Mouse (Mus musculus) frontal cortex, postnatal 14 days (tissue): ENCODE measurements at regions not wholly inside any gene's neighbourhood (a gene's known extent, or its start where the extent isn't known, plus 50 kb on each side); places are given as distances from the start of the nearest gene placed in this dataset.

Source experiments
- DNase-seq, 2 experiments: peaks; one replicate each; pipeline ENCODE4 v3.0.0; 2022; ENCODE audit warnings: low spot score in 2 of 2

DNA sequence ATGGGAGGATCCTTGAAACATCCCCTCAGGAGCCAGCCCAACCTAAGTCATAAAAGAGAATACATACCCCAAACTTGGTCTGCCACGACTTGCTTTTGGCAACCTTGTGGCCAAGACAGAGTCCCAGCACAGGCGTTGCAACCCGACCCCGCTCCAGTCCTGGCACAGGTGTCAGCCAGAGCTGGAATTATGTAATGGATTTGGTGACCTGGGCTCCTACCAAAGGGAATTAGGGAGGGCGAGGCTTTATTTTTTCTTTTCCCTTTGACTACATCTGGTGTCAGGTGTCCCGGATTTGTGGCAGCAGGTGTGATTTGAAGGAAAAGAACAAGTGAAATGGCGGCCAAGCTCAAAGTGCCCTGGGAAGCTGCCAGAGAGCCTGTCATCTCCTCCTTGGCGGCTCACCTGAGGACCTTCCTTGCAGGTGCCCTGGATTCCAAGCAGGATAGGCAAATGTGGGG, 212.9 kb downstream of the Mef2c start:
- DNase-seq = no peak

DNA sequence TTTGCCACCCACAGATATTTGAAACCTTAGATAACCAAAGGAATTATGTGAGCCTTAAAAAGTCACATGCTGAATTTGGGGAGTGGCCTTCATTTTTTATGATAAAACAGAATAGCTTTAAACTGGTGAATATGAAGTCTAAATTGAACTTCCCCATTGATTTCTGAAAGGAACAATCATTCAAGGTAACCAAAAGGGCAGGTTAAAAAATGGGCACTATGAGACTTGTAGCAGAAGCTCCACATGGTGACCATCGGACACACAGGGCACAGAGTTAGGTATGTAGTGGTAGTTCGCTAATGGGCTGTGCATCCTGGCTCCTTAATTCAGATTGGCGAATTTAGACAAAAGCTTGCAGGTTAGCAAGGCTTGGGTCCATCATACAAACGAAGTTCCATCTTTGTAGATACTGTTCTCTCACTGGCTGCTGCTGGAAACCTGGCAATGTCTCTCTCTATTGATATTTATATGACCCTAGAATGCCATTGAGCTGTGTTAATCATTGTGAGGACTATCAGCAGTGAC, 213.9 kb downstream of the Mef2c start:
- no peak for DNase-seq

DNA sequence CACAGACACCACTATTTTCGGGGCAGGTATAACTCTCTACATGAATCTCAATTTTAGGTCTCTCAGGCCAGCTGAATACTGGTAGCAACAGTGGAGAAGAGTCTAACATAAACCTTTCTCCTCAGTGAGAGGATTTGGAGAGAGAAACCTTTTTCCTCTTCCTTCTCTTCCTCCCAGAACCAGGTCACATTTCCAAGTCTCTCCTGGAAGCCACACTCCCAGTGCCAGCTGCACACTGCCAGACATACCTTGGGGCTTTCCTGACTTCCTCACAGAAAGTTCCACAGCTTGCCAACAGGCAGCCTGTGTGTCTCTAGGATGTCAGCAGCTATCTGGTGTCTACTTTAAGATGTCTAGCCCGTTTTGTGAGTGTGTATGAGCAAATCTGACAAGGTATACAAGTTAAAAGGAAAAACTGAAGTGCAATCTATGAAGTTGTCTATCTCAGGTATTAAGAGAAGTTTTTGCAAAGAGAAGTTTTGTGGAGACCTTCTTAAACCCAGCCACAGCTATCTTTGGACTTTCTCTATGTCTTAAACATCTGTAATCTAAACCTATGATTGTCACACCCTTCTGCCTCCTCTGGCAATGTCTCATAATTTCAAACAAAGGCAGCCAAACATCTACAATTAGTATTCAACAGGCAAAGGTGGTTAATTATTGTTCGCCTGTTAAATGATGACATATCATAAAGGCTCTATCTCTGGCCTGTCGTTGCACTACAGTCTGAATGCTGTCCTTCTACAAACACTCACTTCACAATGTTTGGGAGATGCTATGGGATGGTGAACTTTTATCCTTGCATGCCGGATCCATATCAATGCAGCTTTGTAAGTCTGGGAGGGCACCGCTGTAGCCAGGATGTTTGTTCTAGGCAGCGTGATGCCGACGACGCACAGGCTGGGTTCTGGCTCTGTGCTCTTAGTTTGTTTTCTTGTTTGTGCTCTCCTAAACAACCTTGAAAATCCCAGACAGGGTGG, 214.9 kb downstream of the Mef2c start:
- DNase-seq = no peak

DNA sequence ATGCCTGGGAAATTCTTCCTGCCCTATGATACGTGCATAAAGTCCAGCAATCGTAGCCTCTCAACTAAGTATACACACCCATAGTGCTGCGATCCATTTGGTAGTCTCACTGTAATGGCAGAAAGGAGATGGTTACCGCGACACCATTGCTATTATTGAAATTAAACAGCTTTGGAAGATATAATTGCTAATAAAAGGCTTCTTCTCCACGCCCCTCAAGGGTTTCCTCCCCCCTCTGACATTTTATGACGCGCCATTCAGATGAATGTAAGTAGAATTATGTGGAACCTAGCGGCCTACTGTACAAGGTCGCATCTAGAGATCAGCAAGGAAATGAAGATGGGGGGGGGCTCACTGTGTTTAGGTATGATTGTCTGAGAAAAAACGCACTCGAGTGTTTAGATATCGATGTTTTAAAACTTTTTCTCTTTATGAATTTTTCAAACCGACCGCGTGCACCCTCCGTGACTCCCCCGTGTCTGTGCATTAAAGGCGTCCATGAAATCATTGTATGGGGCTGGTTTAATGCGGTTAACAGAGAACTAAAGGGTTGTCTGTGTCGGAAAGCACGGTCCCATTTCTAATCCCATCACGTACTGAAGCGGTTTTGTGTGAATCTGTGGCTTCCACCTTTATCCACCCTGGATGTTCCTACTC, 215.9 kb downstream of the Mef2c start:
- no peak for DNase-seq

DNA sequence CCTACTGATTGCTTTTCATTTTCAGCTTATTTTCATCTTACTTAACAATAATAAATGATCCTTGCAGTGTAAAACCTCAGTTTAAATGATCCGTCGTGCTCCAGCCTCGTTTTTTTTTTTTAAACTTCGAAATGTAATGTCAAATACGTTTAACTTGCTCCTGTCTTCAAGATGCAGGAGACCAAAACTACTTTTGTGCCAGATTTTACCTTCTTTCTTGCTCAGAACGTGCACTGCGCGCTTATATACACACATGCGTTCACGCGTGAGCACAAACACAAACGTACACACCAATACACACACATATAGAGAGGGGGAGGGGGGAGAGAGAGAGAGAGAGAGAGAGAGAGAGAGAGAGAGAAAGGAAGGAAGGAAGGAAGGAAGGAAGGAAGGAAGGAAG, 216.5 kb downstream of the Mef2c start:
- no peak for DNase-seq

DNA sequence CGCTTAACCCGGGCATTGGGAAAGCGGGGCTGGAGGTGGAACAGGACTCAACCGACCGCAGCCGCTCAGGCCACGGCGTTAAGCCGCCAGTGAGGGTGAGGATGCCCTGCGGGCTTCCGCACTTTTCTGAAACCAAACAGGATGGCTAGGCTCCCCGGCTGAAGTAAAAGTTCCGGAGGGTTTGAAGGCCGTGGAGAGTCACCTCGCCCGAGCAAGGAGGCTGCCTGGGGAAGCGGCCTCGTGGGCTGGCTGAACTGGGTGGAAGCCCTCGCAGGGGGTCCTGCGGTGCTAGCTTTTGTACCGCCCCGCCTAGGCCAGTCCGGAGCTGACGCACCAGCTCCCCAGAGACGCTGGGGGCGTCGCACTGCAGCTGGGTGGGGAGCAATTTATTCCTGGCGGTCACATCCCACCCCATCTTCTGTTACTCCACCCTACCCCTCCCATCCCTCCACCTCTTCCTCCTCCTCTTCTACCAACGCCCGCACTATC, 217.1 kb downstream of the Mef2c start:
- peak in 1 of 2 experiments; percentile 76 for DNase-seq

DNA sequence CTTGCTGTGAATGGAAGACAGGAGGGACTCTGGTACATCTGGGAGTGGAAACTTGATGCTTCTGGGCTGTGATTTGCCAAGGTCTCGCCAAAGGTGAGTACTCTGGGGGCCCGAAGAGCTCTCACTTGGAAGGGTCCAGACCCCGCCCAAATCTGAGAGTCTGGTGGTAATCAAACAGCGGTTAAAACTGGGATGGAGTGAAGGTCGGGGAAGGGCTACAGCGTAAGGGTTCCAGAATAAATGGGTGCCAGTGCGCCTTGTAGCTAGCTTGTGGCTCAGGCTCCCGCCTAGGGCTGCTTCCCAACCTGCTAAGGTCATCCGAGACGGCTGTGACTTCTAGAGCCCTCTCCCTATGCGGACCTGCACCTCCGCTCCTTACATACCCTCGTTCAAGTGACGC, 217.7 kb downstream of the Mef2c start:
- DNase-seq = no peak

DNA sequence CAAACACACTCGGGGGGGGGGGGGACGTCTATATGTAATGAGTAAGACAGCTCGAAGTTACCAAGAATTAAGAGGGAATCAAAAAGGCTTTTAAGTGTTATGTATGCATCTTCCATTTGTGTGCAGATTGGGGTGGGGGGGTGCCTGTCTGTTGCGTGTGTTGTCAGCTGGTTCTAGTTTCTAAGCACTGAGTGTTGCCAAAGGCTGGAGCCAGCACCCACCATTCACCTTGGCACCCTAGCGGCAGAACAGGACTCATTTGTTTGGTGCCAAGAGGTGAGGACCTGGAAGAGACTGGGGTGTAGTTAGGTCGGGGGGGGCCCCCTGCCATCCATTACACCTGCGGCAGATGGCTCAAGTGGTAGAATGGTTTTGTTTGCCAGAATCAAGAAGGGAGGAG, 218.4 kb downstream of the Mef2c start:
- no peak for DNase-seq

DNA sequence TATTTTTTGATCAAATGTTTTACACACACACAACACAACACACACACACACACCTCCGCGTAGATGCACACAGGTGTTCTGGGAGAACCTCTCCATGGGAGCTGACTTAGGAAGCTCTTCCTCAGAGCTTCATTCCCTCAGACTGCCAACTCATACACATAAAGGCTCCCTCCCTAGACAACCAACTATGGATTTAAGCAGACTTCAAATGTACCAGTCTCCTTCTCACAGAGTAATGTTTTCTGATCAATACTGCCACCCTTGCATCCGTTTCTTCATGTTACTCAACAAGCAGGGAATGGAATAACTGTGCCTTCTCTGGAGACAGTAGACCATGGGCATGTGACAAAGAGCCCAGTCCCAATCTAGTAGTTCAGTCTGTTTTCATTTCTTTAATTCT, 219.0 kb downstream of the Mef2c start:
- no peak for DNase-seq

DNA sequence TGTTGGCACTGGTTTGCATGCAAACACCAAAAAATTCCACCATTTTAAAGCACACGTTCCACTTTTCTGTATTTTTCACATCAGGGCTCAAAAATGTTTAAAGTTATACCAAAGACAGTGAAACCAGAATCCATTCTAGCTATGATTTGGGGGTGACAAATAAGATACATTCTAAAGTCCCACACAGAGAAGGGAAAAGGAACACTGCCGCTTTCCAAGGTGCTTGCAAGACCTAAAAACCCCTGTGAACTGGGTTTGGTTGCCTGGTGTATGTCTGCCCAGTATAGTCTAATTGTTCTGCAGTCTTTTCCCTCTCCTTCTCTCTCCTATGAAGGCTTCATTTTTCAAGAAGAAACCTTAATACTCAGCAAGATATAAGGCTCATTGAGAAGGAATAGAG, 219.6 kb downstream of the Mef2c start:
- DNase-seq = no peak

DNA sequence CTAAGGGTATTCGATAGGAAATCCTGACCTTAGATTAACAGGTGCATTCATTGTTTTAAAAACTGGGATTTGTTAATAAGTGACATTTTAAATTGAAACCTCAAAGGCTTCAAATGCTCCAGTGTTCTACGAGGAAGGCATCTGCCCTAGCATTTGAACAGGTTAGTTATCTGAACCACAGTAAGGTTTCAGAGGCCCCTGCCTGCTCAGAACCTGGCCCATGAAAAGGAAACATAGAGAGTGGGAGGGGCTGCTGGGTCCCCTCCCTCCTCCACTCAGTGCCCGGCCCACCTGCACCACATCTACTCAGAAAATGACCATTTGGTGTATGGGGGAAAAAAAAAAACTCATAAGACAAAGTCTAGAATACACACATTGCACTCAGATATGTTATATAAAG, 220.4 kb downstream of the Mef2c start:
- DNase-seq = no peak

DNA sequence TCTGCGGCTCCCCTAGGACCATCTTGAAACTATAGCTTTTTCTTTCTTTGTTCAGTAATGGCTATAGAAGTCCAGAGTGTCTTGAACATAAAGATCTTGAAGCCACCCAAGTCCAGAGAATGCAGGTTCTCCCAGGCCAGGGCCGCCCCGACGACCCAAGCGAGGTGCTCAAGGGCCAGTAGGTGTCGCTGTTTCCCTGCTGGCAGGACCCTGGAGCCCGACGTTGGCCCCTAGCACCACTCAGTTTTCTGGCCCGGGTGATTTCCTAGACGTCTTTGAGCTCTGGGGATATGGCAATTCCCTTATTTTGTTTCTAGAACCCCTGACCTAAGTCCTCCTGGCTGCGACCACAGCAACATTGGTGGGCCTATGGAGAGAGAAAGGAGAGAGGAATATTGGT, 221.2 kb downstream of the Mef2c start:
- DNase-seq = peak in 1 of 2 experiments; percentile 78

DNA sequence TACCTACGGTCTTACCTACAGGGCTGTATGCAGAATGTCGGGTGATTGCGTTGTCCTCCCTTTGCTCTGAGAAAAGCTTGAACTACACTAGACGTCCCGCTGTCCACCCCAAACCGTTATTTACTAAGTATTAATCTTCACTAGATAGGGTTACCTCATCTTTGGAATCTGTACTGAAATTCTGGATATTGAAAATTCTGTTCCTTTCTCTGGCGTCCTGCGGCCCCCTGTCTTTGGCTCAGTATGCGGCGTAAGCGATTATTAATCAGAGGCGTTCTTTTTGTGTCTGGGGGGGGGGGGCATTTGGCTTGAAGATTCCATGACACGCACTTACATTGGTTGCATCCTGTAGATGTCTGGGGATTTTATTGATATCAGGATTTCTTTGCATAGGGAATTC, 222.0 kb downstream of the Mef2c start:
- DNase-seq = no peak

DNA sequence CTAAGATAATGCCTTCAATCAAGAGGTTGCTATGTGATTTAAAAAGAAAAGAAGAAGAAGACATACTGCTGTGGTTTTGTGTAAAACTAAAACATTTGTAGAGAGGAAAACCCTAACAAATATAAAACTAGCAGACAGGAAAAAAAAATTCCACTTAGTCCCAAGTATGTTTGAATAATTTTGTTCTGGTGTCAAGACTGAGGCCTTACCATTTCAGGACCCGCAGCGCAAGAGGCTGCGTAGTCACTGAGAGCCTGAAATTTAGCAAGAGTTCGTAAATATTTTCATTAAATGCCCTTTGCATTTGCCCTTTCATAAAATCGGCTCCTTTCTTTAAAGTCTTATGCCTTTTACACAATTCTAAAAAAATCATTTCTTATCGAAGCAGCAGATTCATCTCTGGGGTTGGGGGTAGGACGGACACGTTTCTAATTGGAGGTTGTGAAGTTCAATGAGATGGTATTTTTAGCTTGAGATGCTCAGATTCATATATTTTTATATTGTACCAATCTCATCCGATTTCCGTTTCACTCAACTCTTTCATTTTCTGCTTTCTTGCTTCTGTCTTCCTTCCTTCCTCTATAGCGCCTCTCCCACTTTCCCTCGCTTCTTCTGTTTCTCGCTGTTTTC, 222.6 kb downstream of the Mef2c start:
- no peak for DNase-seq

DNA sequence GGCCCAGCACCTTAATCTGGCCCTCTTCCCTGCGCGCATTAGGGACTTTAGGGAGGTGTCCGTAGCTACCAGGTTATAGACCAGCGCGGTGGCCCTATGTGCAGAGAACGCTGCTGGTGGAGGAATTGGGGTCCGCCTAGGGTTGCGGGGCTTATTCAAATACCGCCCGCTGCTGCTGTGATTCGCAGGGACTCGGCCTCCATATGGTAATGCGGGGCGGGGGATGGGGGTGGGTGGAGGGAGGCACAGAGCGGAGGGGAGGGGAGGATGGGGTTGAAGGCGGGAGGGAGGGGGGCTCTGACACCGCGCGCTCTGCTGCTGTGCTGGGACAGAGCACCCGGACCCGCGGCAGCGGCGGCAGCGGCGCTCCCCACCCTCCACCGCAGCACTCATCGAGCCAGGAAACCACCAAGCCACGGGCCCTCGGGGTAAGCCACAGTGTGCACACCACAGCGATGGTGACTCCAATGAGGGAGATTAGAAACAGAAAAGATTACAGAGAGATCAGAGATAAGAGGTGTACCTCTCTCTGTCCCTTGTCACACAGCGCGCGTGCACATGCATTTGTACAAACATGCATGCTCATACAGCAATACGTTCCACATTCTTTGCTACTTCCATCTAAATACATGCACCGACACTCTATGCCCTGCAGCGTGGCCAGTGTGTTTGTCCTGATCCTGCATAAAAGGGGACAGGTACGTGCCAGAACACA, 223.4 kb downstream of the Mef2c start:
- DNase-seq = no peak

DNA sequence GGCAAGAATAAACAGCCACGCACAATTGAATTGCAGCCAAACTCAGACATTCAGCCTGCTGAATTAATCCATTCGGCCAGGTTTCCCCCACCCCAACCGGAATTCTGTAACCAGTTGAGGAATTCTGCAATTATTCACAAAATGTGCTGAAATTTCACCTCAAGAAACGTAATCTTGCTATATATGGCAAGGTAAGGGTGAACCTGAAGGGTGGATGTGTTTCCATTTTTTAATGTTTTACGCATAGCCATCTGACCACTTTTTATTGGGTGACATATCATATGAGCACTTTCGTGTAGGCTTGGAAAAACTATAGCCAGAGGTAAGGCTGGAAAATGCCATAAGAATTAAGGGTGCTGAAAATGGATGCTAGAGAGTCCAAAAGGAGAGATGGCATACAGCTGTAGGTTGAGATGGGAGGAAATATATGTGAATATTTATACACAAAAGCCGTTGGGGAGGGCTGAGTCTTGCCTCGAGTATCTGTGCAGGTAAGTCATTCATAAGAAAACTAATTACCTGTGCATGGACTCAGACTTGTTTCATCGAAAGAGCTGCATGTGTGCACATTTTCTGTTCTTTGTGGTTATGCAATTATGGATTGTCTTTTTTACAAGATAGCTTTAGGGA, 224.0 kb downstream of the Mef2c start:
- DNase-seq = no peak

DNA sequence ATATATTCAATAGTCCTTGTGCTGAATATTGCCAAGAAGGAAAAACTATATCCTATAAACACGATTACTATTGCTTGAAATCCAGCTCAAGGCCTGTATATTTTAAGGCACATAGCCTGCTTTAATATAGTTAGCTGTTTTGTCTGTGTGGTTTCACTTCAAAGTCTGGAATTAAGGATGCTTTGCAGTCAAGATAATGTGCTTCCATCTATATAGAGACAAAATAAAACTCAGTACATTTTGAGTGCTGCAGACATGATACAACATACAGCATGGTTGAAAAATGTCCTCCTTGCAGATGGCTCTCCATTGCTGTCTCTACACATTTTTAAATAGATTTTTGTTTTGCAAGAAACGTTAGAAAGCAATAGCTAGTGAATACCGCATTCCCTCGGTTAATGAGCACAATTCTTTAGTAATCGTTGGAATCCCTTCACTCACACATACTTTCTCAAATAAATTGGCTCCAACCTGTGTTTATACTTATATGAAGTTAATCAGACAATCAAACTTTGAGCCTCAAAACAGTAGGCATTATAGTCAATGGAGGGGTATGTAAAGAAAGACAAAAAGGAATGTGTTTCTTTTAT, 224.7 kb downstream of the Mef2c start:
- no peak for DNase-seq

DNA sequence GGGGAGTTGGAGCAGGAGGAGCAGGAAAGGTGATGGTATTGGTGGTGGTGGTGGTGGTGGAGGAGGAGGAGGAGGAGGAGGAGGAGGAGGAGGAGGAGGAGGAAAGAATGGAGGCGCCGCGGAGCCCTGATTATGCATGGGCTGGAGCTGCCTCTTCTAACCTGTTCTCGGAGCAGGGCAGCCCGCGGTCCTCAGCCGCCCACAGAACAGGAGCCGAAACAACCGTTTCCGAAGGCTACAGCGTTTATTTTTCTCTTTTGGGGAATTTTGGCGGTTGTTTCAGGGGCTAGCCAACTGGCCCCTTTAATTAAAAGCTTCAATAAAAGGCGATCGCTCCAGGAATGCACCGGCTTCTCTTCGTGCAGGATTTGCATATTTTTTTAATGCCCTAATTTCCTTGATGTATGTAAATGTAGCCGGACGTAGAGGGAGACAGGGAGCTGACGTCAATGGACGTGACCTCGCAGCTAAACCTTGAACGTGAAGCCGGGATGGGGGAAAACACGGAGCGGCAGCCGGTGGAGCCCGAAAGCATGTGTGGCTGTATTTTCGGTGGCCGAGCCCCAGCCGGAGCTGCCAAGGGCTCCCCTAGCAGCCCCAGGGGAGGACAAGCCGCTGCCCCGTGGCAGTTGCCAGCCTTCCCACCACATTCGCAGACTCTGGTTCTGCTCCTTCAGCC, 225.6 kb downstream of the Mef2c start:
- peak; percentile 70 to 82 for DNase-seq

DNA sequence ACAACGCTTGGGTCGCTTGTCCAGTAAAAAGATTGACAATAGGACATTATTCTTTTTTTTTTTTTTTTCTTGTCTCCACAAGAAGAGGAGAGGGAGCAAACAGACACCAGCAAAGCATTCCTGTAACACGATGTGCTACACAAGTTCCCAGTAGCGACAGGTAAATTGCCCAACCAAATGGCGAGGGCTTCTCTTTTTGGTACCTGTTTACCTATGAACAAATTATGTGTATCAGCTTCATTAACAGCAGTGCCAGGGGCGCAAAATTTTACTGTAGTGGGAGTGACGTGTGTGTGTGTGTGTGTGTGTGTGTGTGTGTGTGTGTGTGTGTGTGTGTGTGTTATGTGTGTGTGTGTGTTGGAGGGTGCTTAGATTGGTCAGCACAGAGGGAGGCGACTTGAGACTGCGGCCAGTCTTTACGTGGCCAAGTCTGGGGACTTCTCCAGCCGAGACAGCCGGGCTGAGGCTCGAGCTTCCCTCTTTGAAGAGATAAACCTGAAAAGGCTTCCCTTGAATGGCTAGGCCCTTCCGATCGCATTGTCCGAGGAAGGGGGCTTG, 226.4 kb downstream of the Mef2c start:
- no peak for DNase-seq
